Mouse (Mus musculus) layer of hippocampus, postnatal 25 days (tissue): Measurements from ENCODE around the gene Cdr2l. TPM values are rescaled to one million over a fixed set of nuclear protein-coding genes. Genes with fewer than 3 reads are reported as not detected.

ENCODE experiments used
- DNase-seq, 2 experiments: peaks; one replicate each; pipeline ENCODE4 v3.0.0; 2022; ENCODE audit warnings: mixed read lengths in 2 of 2, low spot score in 1 of 2; ENCODE audit errors: extremely low spot score in 1 of 2
- total RNA-seq, 2 experiments: library from RNA; stranded (reverse); gene quantifications; 2 replicates each; pipeline ENCODE4 v1.2.3; 2021

The Cdr2l gene
- total RNA-seq, 2 experiments from 2014 or later = 21.7 to 22.8 TPM

DNA sequence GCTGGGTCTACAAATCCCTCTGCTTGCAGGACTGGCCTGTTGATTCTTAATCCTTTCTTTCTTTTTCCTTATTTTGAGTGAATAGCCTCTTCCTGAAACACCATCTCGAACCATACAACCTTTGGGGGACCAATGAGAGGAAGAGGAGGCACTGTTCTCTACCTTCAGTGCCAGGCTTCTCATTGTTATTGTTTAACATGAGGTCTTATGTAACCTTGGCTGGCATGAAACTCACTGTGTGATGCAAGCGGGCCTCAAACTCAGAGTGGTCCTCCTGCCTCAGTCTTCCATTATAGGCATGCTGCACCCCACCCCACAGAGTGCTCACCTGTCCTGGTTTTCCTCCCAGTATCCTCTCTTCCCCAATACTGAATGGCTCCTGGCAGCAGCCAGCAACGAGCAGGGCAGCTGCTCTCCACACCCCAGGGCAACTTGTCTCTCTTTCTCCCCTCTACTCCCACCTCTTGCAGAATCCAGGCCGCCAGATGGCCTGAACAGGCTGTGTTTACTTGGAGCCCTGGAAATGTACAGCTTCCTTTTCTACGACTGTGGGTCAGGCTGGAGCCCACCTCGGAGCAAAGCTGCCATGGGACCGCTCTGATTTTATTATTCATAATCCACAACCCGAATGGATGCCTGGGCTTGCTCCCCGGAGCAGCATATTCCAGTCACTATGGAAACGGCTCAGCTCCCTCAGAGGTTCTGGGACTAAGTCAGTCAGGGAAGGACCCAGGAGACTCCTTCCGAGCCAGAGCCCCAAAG lies 19.1 kb downstream of the Cdr2l start:
- peak in 1 of 2 experiments; percentile 49 for DNase-seq

GRCm38 (mm10) chr11:115403338-115404124 lies 21.8 kb downstream of the Cdr2l start, which contains the start of gene Mrpl58:
TSS of gene Mrpl58 (plus strand) at chr11:115403752.
- peak; percentile 78 to 92 for DNase-seq

DNA sequence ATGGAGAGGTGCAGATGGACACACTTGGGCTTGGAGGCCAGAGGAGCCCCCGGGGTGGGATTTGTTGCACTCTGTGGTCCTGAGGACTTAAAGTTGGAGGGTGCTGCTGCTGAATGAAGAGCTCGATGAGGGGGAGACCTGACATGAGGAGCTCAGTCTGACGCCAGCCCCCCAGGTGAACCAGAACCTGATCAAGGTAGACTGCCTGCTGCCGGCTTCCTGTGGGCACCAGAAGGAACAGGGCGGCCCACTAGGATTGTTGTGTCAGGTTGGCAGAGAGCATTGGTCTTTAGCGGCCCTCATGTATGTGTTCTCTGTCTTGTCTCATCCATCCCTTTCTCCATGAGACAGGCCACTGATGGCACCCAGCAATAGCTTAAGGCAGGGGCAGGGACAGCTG lies 24.0 kb downstream of the Cdr2l start:
- DNase-seq = no peak

GRCm38 (mm10) chr11:115406858-115407401 lies 25.2 kb downstream of the Cdr2l start:
- no peak for DNase-seq

DNA sequence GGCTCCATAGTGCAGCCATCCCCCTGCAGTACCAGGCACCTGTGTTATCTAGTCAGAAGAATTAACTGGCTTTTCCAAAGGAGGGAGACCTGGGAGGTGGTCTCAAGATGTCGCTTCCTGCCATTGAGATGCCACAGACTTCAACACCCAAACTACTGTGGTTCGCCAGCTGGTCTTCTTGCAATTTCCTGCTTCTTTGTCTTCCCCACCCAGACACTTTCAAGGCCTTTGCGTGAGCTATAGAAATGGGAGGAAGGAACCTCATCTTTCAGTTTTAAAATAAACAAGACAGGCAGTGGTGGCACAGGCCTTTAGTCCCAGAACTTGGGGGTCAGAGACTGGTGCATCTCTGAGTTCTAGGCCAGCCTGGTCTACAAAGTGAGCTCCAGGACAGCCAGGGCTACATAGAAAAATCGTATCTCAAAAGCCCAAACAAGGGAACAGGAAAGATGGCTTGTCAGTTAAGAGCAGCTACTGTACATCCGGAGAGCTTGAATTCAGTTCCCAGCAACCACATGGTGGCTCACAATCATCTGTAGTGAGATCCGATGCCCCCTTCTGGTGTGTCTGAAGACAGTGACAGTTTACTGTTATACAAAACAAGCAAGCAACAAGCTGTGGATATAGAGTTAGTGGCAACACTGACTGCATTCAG lies 26.7 kb downstream of the Cdr2l start:
- DNase-seq = no peak

DNA sequence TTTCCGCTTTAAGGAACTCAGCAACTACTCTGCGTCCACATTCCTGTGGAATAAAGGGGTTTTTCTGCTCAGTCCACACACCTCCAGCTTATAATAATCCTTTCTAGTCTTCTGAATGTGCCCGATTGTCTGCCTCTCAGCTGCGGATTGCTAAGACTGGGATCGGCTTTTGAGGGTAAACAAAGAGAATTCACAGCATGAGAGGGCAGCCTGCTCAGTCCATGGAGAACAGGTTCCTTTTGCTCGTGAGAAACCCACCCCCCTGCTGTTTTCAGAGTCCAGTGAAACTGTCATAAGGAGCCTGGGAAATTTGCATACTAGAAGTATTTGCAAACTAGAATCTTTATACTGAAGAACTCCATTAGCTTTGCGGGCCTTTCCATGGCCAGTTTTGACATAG lies 27.8 kb downstream of the Cdr2l start:
- no peak for DNase-seq

DNA sequence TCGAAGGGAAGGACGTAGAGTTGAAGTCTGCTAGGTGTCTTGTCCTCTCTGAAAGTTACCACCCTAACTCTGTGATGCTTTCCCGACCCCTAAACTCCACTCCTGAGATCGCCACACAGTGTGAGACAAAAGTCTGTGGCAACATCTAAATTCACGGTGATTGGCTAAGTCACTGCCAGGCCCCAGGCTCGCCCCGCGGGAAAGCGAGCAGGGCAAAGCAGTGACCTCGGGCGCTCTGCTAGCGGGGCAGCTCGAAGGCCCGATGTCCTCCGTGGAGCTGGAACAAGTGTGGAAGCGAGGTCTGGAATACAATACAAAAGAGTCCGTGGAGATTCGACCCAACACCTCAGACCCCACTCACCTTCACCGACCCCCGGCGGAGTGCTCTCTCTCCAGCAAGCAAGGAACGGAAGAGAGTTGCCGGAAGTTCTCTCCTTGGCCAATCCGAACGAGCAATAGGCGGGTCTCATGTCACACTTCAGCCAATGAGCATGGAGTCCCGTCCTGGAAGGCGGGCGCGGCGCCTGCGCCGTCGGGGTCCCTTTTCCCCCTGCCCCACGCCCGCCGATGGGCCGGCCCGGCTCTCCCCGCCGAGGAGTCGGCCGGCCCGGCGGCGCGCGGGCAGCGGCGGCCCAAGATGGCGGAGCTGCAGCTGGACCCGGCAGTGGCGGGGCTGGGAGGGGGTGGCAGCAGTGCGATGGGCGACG lies 38.0 kb downstream of the Cdr2l start, which contains the start of the genes Atp5h and Kctd2:
Gene Atp5h (minus strand): TSS at position 432 of the 707 bp plus-strand sequence.
Gene Kctd2 (plus strand): TSS at position 598 of the 707 bp plus-strand sequence.
- peak; percentile 80 to 91 for DNase-seq

DNA sequence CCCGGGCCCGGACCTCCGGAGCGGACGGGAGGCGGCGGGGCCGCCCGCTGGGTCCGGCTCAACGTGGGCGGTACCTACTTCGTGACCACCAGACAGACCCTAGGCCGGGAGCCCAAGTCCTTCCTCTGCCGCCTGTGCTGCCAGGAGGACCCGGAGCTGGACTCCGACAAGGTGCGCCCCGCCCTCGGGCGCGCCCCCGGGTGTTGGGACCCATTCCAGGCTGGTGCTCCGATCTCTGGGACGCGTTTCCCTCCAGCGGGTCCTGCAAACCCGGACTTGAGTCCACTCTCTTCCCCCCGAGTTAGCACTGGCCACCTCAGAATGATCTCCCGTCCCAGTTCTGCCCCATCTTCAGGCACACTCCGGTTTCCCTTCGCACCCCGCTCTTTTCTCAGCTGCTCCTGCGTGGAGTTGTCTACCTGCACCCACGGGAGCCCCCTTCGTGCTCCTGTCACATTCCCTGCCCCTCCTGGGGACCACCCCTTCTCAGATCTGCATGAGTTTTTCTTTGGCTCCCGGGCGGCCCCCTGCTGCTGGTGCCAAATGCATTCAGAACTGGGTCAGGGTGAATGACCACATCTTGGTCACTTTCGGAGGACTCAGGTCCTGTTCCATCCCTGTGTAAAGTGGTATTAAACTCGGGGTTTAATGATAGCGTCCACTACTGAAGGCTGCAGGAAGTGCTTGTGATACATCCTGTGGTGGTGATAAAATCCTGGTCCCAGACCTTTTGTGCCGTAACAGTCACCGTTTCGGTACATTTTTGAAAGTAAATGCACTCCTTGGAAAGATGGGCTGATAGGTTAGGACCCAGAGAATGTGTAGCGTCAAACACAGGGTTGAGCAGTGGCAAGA lies 38.8 kb downstream of the Cdr2l start:
- peak; percentile 40 to 53 for DNase-seq

DNA sequence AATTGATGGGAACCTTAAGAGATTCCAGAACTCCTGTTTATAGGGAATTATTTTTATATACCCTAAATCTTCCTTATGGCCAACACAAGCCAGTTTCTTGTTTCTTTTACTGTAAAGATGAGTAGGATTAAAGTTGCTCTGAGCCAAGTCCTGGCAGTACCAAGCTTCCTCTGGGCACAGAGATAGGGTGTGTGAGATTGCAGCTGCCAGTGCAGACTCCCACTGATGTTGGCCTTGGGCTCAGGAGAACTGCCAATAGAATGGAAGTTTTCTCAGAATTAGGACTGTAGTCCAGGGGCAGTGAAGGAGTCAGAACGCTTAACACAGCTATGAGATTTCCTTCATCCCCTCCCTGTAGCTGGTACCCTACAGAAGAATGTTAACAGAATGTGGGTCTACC lies 39.6 kb downstream of the Cdr2l start:
- DNase-seq = no peak

GRCm38 (mm10) chr11:115421972-115422371 lies 40.3 kb downstream of the Cdr2l start:
- no peak for DNase-seq

GRCm38 (mm10) chr11:115423091-115423490 lies 41.4 kb downstream of the Cdr2l start:
- no peak for DNase-seq

DNA sequence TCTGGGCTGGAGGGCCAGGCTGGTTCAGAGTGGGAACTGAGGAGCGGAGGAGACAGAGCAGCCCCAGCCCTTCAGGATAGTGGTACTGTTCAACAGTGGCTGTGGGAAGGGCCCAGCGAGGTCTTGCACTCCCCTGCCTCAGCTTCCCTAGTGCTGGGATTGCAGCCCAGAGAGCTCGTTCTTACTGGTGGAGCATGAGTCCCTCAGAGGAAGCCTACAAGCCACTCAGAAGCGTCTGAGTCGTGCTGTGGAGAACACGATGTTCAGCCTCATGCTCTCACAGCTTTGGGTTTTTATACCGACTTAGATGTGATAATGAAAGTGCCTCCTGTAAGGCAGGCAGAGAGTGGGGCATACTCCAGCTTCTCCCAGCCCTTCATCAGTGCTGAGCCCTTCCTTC lies 43.0 kb downstream of the Cdr2l start:
- no peak for DNase-seq

DNA sequence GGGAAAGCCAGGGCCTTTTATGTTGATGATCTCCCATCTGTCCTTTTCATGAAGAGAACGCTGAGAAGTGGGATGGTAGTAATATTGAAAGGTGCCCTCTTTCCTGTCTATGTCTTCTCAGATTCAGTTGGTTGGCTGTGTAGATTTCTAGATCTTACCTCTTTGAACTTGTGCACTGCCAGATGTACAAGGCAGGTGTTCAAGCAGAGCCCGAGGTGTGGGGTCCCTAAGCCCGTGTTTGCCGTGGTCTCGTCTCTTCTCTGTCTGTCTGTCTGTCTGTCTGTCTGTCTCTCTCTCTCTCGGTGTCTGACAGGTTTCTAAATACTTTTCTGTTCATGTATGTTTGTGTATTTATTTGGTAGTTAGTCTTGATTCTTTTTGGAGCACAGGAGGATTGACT lies 44.0 kb downstream of the Cdr2l start:
- DNase-seq = no peak

DNA sequence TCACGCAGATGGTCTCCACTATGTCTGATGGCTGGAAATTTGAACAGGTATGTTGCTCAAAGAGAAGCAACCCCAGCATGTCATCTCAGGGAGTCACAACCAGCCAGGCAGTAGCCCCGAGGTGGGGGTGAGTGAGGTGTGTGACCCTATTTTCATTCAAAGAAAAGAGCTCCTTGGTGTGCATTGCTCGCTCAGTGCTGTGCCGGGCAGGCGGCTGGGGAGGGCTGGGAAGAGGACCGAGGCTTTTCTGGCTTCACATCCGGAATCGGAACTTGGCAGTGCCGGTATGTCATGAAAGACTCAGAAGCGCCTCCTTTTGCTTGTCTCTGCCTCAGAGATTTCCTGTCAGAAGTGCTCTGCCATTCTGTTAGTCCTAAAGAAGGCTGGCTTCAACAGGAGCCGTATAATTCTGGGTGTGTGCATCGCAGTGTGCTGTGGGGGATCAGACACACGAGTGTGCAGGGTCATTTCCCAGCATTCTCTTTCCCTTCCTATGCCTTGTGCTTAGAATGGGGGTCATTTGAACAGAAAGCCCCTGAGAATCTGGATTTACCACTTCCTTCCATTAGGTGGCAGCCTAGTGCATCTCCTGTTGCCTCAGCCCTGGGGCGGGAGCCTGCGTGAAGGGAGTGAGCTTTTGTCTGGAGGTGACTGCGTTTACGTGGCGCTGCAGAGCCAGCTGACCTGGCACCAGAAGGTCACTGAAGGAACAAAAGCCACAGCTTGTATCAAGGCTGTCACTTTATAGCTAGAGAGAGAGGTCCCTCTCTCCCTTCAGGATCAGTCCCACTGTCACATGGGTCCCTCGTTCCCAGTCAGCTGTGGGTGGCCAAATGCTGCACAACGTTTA lies 46.0 kb downstream of the Cdr2l start:
- peak; percentile 43 to 55 for DNase-seq

DNA sequence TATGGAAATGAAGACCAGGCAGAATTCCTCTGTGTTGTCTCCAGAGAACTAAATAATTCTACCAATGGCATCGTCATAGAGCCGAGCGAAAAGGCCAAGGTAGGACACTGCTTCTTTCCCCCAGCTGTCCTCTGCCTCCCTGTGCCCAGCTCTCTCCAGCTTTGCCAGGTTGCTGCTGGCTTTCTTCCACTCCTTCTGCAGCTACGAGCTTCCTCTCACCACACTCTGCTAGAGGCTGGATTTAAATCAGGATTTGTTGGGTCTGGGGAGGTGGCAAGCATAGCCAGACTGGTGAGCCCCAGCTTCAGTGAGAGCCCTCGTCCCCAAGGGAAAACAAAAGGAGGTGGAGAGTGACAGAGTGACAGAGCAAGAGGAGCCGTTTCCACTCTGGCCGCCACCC lies 47.6 kb downstream of the Cdr2l start:
- DNase-seq = no peak

GRCm38 (mm10) chr11:115430561-115430960 lies 48.8 kb downstream of the Cdr2l start:
- no peak for DNase-seq

GRCm38 (mm10) chr11:115432814-115433213 lies 51.1 kb downstream of the Cdr2l start:
- no peak for DNase-seq

DNA sequence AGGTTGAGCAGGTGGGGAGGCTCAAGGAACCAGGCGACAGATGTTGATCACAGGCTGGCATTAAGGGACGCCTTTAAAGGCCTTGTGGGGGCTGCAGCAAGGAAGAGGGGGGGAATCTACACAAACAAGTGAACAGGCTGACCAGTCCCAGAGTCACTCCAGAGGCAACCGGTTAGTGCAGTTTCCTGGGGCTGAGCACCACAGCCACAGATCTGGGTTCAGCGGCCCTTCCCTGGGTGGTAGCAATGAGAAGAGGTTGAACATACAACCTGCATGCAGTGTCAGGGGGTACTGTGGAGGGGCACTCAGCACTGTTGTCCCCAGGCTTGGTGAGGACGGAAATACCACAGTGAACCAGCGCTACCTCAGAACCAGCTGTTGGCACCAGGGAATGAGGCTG lies 51.6 kb downstream of the Cdr2l start:
- no peak for DNase-seq
